Mouse (Mus musculus) cerebellum, adult (tissue): ENCODE results near the gene Plb1.

Source experiments
- ATAC-seq: cut with Nextera tagmentation; 2 replicates; pipeline ENCODE4 v1.9.2; 2017; ENCODE audit warnings: mild to moderate bottlenecking, moderate library complexity, mixed read lengths; ENCODE audit not compliant: insufficient number of reproducible peaks, low FRiP score, low TSS enrichment

Plb1 gene

GRCm38 (mm10) chr5:32378546-32378945, 146.0 kb downstream of the Plb1 start:
- ATAC-seq, result no peak

GRCm38 (mm10) chr5:32388656-32389055, 156.1 kb downstream of the Plb1 start:
- ATAC-seq, result no peak

GRCm38 (mm10) chr5:32390295-32390694, 157.8 kb downstream of the Plb1 start:
- no peak for ATAC-seq

GRCm38 (mm10) chr5:32392281-32392680, 159.8 kb downstream of the Plb1 start:
- no peak for ATAC-seq

GRCm38 (mm10) chr5:32394586-32394985, 162.1 kb downstream of the Plb1 start:
- no peak for ATAC-seq

GRCm38 (mm10) chr5:32395101-32395892, 162.8 kb downstream of the Plb1 start:
- no peak for ATAC-seq

GRCm38 (mm10) chr5:32397719-32398118, 165.2 kb downstream of the Plb1 start:
- ATAC-seq, result no peak

- ATAC-seq, result no peak
These were observed 168.4 kb downstream of the Plb1 start for GRCm38 (mm10) chr5:32400926-32401325.

- ATAC-seq, result no peak
These were observed 170.8 kb downstream of the Plb1 start for GRCm38 (mm10) chr5:32403082-32403953.

GRCm38 (mm10) chr5:32405199-32405855, 172.8 kb downstream of the Plb1 start:
- no peak for ATAC-seq

- no peak for ATAC-seq
These were observed 176.3 kb downstream of the Plb1 start for GRCm38 (mm10) chr5:32408771-32409170.

GRCm38 (mm10) chr5:32409747-32410146, 177.2 kb downstream of the Plb1 start:
- no peak for ATAC-seq

- ATAC-seq, result no peak
These were observed 178.6 kb downstream of the Plb1 start for GRCm38 (mm10) chr5:32410954-32411688.

- ATAC-seq, result no peak
These were observed 179.9 kb downstream of the Plb1 start for GRCm38 (mm10) chr5:32412186-32412950.

GRCm38 (mm10) chr5:32413083-32413482, 180.6 kb downstream of the Plb1 start:
- ATAC-seq, result no peak

GRCm38 (mm10) chr5:32413569-32413968, 181.1 kb downstream of the Plb1 start:
- ATAC-seq, result no peak

GRCm38 (mm10) chr5:32414461-32414985, 182.0 kb downstream of the Plb1 start:
- no peak for ATAC-seq

- no peak for ATAC-seq
These were observed 183.0 kb downstream of the Plb1 start for GRCm38 (mm10) chr5:32415554-32415953.
